Mouse (Mus musculus) neural tube, embryonic 10.5 days (tissue): ENCODE results near the gene Adam23.
A peak's percentile ranks its signal among the peaks of the same experiment; 100 is the strongest.

Experiments used
- DNase-seq: peaks from one replicate; pipeline ENCODE4 v3.0.0-alpha.2; 2017; ENCODE audit warnings: low spot score; ENCODE audit errors: extremely low spot score

Adam23 gene

GRCm38 (mm10) chr1:63478946-63479345 is 33.3 kb downstream of the Adam23 start:
- DNase-seq: no peak

GRCm38 (mm10) chr1:63484646-63485045 is 39.0 kb downstream of the Adam23 start:
- DNase-seq: no peak

- no peak for DNase-seq
These were observed 41.0 kb downstream of the Adam23 start for GRCm38 (mm10) chr1:63486646-63487045.

- no peak for DNase-seq
These were observed 45.3 kb downstream of the Adam23 start for GRCm38 (mm10) chr1:63491001-63491400.

- no peak for DNase-seq
These were observed 47.6 kb downstream of the Adam23 start for GRCm38 (mm10) chr1:63493325-63493724.

GRCm38 (mm10) chr1:63507386-63507785 is 61.7 kb downstream of the Adam23 start:
- DNase-seq: no peak

- DNase-seq: no peak
These were observed 63.1 kb downstream of the Adam23 start for GRCm38 (mm10) chr1:63508801-63509200.

GRCm38 (mm10) chr1:63511416-63511815 is 65.7 kb downstream of the Adam23 start:
- DNase-seq: no peak

GRCm38 (mm10) chr1:63517800-63518199 is 72.1 kb downstream of the Adam23 start:
- DNase-seq: no peak

- DNase-seq: no peak
These were observed 73.1 kb downstream of the Adam23 start for GRCm38 (mm10) chr1:63518814-63519213.

GRCm38 (mm10) chr1:63529901-63530300 is 84.2 kb downstream of the Adam23 start:
- DNase-seq: no peak

GRCm38 (mm10) chr1:63534271-63534827 is 88.7 kb downstream of the Adam23 start:
- DNase-seq: peak; percentile 20

- DNase-seq: no peak
These were observed 94.4 kb downstream of the Adam23 start for GRCm38 (mm10) chr1:63539884-63540613.

- DNase-seq: no peak
These were observed 98.4 kb downstream of the Adam23 start for GRCm38 (mm10) chr1:63544122-63544521.

- DNase-seq: no peak
These were observed 107.3 kb downstream of the Adam23 start for GRCm38 (mm10) chr1:63553039-63553438.

GRCm38 (mm10) chr1:63561772-63562520 is 116.3 kb downstream of the Adam23 start:
- DNase-seq: no peak

- no peak for DNase-seq
These were observed 118.2 kb downstream of the Adam23 start for GRCm38 (mm10) chr1:63563928-63564327.

- DNase-seq: no peak
These were observed 120.8 kb downstream of the Adam23 start for GRCm38 (mm10) chr1:63566501-63566900.

- DNase-seq: no peak
These were observed 121.3 kb downstream of the Adam23 start for GRCm38 (mm10) chr1:63567031-63567430.

- no peak for DNase-seq
These were observed 126.5 kb downstream of the Adam23 start for GRCm38 (mm10) chr1:63572229-63572628.

GRCm38 (mm10) chr1:63573432-63573831 is 127.7 kb downstream of the Adam23 start:
- peak; percentile 30 for DNase-seq

- no peak for DNase-seq
These were observed 128.3 kb downstream of the Adam23 start for GRCm38 (mm10) chr1:63573864-63574611.
